Mouse (Mus musculus) right cerebral cortex, postnatal 14 days (tissue): ENCODE results near the gene Drap1.

ENCODE experiments used
- DNase-seq: peaks from one replicate; pipeline ENCODE4 v3.0.0; 2022

Gene Drap1

DNA sequence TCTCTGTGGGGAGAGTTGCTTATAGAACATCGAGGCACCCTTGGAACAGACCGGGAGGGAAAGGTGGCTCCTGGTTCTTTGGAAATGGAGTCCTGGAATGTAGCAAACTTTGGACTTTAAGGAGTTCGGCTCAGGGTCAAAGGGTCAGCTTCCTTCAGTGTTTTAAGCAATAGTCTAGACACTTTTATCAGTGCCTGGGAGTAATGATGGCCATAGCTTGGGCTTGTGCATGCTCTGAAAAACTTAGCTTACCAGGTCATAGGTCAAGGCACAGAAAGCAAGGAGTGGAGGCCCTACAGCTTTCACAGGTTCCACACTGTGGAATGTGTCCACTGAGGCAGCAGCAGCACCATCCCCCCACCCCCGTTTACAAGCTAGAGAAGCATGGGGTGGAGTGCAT, 50.0 kb downstream of the Drap1 start:
- no peak for DNase-seq

DNA sequence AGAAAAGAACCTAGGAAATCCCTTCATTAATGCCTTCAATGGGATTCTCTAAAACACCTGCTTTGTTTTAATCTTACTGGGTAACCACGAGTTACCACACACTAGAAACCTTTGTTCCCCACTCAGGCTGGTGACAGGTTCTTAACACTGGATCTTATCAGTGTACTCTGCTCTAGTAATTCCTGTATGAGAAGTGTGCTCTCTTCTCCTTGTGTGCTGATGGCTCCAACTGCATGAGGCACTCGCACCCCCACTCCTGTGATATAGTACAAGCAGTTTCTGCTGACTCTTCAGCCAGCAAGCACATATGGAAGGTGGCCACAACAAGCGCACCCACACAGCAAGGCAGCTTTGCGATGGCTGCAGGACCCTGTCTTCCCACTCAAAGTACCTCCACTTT, 50.6 kb downstream of the Drap1 start:
- no peak for DNase-seq
